Mouse (Mus musculus): ENCODE measurements around the gene Timm22.

Gene Timm22

DNA sequence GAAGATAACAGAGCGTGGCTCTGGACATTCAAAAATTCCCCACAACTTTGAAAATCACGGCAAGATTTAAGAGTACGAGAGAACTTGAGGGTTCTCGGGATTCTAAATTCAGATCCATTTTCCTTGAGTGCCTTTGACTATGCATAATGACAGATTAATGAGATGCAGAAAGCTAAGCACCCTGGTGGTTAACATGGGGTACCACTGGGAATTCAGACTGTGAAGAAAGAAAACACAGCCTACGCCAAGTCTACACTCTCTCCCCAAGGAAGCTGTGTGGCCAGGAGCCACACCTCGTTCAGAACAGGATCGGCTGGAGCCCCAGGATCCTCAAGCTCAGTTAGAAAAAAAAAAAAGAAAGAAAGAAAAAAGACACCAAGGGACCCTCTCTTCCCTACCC, 14.2 kb upstream of the Timm22 start:
- no peak for DNase-seq

DNA sequence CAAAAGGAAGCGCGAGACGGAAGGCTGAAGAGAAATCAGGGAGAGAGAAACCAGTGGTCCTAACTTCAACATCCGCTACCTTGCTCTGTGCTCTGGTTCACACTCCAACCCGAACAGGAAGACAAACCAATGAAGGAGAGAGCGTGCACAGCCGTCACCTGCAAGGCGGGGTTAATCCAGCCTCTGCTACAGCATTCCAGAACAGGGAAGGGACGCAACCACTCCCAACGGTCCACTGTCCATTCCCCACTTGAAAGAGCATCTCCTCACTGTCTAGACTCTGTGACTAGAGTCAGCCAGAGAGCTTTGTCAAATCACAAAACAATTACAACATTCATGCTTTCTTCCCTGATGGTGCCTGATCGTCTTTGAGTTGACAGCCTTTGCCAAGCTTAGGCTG, 13.8 kb upstream of the Timm22 start:
- no peak for DNase-seq

DNA sequence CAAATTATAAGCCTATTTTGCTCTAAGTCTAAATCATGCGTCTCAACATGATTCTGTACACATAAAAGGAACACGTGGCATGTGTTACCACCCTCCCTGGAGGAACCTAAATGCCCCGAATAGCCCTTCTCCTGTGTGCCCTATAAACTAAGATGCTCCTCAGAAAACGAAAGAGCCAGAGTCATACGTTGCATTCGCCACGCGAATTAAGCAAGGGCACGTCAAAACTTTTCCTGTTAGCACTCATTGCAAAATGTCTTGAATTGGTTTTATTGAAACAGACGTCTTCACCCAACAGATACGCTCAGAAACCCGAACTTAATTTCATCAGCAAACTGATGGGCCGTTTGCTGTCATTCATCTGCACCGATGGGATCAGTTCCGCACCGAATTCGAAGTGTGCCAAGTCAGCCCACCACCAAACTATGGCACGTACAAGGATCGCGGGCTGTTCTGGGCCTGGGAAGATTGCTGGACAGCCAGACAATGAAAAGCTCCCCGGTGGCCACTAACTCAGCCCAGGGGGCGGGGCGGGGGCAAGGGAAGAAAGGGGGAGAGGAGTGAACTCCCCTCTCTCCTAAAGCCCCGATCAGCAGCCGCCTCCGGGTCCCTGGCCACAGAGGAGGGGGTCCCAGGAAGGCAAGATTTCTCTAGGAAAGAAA, 9.0 kb upstream of the Timm22 start:
- DNase-seq: peak; percentile 14 to 15

DNA sequence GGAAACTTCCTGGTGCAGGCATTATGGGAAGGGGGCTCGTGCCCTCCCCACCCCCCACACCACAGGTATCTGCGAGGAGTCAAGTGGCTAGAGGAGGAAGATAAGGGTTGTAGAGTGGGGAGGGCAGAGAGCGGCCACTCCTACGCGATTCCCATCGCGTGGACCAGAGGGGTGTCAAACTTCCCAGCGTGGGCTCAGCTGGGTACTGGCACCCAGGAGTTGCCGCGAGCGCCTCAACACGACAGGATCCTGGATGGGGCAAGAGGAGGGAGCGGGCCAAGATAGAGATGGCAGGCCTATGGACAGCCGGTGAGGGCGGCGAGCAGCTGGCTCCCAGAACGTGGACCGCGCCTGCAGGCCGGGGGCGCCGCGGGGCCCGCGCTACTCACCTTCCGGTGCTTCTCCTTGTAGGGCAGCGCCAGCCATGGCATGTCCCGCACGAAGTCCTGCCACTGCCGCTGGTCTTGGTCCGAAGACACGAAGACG, 8.4 kb upstream of the Timm22 start:
- no peak for DNase-seq

DNA sequence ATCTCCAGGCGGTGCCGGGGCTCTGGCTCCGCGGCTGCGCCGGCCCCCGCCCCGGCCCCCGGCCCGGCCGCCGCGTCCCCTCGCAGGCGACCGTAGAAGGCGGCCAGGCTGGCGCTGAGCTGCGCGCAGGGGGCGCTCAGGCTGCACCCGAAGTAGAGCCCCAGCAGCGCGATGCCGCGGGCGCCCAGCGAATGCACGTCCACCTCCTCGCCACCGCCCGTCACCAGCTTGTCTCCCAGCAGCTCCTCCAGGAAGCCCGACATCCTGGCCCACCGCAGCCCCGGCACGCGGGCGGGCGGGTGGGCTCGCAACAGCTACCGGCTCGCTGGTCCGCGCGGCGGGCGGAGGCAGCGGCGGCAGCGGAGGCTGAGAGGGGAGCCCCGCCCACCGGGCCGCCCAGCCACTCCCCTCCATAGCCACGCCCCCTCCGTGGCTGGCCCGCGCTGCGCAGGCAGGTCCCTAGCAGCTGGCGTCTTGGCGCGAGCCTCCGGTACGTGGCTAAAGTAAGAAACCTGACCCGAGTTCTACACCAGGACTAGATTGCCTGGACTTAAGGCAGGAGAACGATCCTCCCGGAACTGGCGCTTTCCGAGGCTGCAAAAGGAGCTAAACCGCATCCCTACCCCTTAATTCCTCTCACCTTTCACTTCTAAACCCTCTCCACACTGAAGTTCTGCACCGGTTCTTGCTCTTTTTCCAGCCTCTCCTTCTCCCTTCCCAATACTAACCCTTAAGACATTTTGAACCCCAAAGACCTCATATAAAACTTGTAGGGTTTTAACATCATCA, 7.8 kb upstream of the Timm22 start, which contains the start of gene Nxn:
Gene Nxn (minus strand): TSS at position 343 of the 789 bp plus-strand sequence.
- peak; percentile 96 to 98 for DNase-seq

DNA sequence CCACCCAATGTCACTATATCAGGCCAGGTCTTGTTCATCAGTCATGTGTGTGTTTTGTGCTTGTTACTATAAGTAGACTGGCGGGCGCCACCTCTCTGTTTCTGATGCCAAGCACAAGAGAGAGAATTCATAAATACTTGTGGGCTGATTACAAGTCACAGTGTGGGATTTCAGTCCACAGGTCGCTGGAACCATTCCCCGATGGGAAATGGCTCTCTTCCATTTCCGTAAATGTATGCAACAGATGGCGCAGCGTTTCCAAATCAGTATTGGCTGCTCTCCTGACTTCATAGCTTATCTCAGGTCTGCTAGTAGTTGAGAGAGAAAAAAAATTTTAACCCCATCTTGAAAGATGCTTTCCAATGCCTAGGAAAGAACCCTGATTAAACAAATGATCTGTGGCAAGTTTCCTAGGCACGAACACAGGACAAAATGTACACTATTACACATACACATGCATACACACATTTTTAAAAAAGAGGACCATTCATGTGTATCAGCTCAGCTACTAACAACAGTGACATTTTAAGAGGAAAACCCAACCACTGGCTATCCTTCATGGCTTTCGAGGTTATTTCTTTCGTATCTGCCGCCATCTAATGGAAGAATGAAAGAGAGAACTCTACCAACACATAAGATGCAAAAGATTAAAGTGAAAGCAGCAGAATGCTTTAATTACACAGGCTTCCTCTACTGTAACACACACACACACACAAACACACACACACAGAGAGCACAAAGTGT, 7.0 kb upstream of the Timm22 start:
- peak; percentile 40 to 48 for DNase-seq

DNA sequence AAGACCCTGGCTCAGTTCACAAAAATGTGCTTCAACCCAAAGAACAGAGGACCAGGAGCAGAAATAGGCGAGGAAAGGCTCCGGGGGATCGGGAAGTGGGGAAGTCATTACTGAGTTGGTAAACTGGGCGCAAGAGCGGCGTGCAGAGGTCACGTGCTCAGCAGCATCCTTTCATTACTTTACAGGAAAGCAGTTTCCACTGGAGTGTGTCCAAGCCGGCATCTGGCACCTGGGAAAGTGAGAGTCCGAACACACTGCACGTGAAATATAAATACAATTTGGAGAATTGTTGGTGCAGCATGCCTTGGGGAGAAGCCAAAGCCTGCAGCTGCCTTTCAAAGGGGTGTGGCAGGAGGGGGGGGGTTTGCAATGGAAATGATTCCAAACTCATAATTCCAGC, 5.4 kb upstream of the Timm22 start:
- DNase-seq: no peak

DNA sequence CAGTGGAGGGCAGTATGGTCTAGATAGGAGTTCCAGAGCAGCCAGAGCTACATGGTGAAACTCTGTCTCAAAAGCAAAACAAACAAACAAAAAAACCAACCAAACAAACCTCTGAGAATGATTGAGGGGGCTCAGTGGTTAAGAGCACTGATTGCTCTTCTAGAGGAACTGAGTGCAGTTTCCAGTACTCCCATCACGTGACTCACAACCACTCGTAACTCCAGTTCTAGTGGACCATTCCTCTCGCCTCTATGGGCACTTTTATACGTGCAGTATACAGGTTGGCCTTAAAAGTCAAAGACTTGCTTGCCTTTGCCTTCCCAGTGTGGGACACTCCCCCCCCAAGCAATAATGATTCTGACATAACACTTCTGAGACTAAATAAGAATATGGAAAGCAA, 1.6 kb upstream of the Timm22 start:
- no peak for DNase-seq

DNA sequence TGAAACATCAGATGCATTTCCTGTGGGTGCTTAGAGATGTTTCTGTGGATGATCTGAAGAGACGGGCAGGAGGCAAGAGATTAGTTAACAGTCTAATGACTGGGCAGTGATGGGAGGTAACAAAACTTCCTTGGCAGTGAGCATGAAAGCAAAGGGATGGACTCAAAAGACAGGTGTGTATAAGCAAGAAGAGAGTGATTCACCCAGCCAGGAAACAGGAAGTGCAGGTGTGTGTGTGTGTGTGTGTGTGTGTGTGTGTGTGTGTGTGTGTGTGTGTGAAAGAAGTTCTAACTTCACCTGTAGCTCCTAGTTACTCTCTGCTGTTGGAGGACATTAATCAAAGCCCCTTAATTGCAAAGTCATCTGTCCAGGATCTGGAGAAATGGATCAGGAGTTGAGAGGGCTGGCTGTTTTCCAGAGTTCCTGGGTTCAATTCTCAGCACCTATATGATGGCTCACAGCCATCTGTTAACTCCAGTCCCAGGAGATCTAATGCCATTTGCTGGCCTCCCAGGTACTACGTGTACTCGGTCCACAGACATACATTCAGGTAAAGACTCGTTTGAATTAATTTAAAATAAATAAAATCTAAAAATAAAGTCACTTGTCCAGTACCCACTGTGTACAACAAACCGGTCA, 1.0 kb upstream of the Timm22 start:
- DNase-seq: peak; percentile 41 to 46

DNA sequence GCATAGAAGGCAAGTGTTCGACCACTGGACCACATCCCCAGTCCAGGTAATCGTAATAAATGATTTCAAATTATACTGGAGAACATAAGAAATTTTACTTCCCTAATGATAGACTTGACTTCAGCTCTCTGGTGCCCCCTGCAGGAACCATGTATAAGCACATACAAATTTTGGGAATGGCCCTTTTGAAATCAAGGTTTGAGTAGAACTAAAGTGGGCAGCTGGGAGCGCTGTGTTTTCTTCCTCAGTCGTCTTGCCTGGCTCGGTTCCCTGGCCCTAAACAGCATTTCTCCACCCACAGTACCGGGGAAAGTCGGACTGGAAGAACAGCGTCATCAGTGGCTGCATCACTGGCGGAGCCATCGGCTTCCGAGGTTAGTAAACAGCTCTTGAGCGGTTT, 4.1 kb downstream of the Timm22 start:
- peak; percentile 83 to 85 for DNase-seq

DNA sequence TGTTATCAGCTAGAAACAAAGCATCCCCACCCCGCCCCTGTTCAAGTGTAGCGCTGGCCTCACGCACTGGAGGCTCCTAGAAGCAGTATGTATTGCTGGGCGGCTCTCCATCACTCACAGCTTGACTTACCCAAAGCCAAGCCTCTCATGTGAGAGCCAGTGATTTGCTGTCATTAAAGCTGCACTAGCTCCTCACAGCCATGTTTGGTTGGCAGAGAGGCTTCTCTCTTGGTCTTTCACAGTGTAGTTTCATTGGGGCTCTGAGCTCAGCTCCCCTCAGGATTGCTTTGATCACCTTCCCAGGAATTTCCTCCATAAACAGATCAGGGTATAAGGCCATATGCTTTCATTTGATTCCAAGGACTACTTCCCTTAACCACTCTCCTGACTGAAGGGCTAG, 6.5 kb downstream of the Timm22 start:
- no peak for DNase-seq

DNA sequence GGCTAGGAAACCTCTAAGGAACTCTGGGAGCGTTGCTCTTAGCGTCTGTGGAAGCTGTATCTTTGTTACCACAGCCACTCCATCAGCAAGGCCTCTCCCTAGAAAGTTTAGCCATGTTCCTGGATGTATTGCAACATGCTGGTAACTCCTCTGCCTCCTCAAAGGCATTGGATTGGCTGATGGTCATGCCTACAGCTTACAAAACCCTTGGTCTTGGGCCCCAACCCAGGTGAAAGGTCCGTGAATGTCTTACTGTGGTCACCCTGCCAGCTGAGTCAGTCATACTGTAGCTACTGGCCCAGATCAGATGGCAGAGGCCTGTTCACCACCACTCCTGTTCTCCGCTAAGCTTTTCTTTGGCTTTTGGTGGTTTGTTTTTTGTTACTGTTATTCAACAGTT, 8.2 kb downstream of the Timm22 start:
- DNase-seq: no peak

DNA sequence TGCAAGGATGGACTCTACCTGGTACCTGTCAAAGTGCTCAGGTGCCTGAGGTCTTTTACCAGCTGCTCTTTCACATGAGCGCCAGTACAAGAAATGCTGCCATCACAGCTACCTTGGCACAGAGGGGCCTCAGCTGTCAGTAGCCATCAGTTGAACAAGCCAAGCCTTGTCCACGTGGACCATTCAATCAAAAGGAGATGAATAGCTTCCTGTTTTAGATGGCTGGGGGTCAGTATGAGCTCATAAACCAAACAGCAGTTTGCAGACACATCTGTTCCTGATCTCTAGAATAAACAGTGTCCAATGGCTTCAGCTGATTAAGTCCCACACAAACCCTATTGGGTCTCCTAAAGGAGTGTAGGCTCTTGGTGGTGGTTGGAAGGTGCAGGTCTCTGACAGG, 9.2 kb downstream of the Timm22 start:
- DNase-seq: no peak

DNA sequence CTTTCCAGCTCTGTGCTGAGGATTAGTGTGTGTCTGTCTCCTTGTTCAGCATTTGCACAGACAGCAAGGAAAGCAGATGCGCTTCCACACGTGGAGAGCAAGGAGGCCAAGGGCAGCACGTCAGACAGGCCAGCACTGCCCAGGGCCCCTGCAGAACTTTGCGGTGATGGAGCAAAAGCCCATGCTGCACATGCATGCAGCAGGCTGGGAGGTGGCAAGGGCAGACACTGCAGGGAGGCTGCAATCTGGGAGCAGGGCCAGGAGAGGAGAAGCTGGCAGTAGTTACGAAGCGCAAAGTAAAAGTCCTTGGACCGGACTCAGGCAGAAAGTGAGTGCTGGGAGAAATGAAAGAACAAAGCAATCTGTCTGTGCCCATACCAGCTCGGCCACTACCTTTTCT, 11.7 kb downstream of the Timm22 start:
- no peak for DNase-seq

DNA sequence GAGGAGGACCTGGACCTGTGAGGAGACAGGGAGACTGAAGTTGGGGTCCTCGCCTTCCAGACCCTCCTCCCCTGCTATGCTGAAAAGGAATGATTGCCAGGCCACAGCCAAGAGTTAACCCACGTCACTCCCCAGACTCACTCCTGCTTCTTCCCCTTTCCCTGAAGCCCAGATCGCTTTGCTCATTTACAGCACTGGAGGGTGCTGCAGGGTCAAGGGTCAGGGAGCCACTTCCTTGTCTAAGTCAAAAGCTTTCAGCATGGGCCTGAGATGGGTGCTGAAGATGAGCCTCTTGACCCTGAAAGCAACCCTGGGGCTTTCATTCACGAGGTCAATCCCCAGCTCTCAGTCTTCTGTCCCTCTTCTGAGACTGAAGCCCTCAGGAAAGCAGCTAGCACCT, 12.4 kb downstream of the Timm22 start:
- peak; percentile 44 to 48 for DNase-seq

DNA sequence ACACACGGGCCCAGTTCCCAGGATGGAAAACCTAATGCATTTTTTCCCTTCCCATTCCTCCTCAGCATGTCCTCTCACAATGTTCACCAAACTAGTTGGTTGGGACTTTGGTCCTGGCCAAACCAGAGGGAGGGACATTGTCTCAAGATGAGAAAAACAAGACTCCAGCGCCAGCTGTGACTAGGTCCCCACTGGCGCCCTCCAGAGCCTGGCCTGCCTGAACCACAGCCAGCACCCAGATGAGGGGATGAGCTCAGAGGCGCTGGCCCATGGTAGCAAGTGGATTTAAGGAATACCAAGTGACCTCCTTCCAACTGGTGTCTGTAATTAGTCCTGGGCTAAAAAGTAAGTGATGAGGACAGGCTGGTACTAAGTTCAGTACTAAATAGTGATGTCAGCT, 14.1 kb downstream of the Timm22 start:
- DNase-seq: no peak

DNA sequence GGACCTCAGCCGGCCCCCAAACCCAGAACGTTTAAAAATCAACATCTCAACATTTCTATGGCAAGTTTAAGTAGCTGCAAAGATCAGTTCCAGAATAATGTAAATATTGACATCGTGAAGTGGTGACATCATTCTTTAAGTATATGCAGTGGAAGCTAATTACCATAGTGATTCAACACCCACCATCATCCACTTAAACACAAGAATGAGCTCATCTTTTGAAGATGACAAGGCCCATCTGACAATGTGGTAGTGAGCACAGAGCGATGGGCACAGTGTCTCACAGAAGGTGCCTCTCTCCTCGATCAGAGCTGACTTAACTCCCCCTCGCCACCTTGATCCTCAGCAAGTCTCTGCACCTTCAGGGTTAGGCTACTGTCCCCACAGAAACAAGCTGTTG, 19.0 kb downstream of the Timm22 start:
- DNase-seq: no peak

DNA sequence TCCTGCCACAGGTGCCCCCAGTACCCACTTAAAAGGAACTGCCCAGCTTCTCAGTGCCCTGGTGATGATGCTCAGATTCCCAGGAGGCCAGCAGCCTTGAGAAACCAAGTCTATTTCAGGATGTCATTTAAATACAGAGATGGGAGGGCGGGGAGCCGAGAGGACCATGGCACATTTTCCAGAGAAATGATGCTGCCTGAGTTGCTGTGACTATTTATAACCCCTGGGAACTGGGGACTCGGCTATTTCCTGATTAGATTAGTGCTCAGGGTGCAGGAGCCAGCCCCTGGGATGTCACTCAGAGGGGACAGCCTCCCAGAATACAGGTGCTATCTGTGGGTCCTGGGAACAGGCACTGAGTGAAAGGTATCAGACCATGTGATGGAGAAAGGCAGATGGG, 21.0 kb downstream of the Timm22 start:
- no peak for DNase-seq

DNA sequence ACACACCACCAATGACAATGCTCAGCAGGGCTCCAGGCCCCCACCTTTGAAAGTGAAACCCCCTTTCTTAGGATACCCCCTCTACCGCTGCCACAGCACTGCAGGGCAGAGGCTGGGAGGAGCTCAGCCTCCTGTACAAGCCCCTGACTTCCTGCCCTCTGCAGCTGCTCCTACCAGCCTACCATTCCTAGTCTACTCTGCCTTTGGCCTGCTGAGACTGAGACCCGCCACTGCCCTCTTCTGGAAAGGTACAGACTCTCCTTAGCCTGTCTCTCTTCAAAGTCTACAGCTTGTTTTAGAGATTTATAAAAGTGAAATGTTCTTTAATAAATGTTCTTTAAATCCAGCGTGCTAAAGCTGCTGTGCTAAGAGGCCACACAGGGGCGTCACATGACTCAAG, 22.3 kb downstream of the Timm22 start:
- no peak for DNase-seq

DNA sequence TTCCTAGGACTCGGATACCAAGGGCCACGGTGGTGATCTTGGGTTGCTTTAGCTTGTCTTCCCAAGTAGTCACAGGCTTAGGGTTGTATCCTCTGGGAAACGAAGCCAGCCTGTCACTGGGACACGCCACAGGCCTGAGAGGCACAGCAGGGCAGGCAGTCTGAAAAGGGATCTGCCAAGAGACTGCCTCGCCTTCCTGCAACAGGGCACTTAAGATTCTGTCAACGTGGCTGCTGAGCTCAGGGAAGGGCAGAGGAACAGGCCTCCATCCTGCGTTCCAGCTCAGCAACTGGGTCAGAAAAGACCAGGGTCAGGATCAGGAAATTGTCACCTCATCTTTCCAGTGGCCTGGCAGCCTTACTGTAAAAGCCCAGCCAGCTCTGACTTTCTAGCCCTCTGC, 22.8 kb downstream of the Timm22 start:
- no peak for DNase-seq

DNA sequence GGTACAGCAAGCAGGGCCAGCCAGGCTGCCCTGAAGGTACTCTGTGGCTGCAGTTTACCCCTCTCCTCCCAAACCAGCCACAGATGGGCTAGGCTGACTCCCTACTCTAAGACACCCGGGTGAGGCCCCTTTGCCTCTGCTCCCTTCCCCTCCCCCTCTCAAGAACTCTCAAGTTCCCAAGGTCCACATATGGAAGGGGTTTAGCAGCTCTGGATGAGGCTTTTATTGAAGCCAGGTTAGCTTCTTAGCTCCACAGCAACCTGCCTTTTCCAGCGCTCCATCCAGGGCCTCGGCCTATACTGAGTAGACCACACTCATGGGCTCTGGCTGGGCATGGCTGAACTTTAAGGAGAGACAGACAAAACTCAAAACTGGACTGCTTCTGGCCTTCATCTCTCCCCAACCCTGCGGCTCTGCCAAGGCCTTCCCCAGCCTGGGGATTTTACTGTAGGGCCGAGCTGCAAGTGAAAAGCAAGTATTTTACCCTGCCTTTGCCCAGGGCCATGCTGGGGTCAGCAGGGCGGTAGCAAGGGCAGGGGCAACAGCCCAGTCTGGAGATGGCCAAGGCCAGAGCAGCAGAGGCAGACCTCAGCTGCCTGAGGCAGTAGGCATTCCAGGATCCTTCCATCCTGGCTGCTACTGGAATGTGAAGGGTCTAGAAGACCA, 23.3 kb downstream of the Timm22 start:
- no peak for DNase-seq

DNA sequence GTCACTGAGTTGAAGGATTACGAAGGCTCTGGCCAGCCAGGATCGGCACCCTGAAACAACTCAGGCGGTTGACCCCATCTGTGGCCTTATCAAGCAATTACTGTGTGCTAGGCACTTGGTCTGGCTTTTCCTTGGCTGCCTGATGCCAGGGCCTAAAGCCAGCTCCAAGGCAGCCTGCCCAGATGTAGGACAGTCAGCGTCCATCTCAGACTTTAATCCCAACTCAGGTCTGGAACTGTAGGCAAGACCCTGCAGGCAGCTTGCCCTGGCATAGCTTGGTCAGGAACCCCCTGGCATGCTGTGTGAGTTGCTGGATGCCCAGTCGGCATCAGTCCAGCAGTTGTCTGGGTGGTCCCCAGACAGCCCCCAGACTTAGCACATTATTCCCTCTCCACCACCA, 29.3 kb downstream of the Timm22 start:
- DNase-seq: no peak

All from B cell, adult 2 months (primary cell).